Mouse (Mus musculus) adrenal gland, postnatal 14 days (tissue): ENCODE measurements around the gene Xrcc4. TPM values are rescaled to one million over a fixed set of nuclear protein-coding genes. Genes with fewer than 3 reads are reported as not detected.
"Not testable (repeated sequence)": the region's sequence is repeated elsewhere in the genome, so short reads cannot be mapped to it uniquely, and the experiment has no call there.

Source experiments
- DNase-seq: peaks from one replicate; pipeline ENCODE4 v3.0.0; 2021; ENCODE audit warnings: mixed read lengths
- long read RNA-seq, 2 experiments: library from polyadenylated mRNA; stranded (forward); transcript quantifications; one replicate each; pipeline ENCODE4 v2.0.0; 2021
- total RNA-seq: library from RNA; stranded (reverse); gene quantifications from 2 replicates; pipeline ENCODE4 v1.2.3, GENCODE M21; 2021

Xrcc4 gene
- 15.3 and 18.7 TPM in 2 replicates for total RNA-seq
- long read RNA-seq, experiment 1, transcript Xrcc4-201 (8 exons, 1,540 nt), result major isoform, 19 of 25 reads
- long read RNA-seq, experiment 1, partial matches to known transcripts, result 3 of 25 reads
- long read RNA-seq, experiment 1, other reads (novel, unspliced or antisense), result 3 of 25 reads
- long read RNA-seq, experiment 2, transcript Xrcc4-201 (8 exons, 1,540 nt), result major isoform, 18 of 21 reads
- long read RNA-seq, experiment 2, partial matches to known transcripts, result 0 of 21 reads
- long read RNA-seq, experiment 2, other reads (novel, unspliced or antisense), result 3 of 21 reads

- peak; percentile 97 for DNase-seq
These were observed at the start of gene Xrcc4, which contains the start of gene Tmem167 for GRCm38 (mm10) chr13:90088962-90089824. Gene Xrcc4 (minus strand): TSS chr13:90089608. Gene Tmem167 (plus strand): TSS chr13:90089123.

DNA sequence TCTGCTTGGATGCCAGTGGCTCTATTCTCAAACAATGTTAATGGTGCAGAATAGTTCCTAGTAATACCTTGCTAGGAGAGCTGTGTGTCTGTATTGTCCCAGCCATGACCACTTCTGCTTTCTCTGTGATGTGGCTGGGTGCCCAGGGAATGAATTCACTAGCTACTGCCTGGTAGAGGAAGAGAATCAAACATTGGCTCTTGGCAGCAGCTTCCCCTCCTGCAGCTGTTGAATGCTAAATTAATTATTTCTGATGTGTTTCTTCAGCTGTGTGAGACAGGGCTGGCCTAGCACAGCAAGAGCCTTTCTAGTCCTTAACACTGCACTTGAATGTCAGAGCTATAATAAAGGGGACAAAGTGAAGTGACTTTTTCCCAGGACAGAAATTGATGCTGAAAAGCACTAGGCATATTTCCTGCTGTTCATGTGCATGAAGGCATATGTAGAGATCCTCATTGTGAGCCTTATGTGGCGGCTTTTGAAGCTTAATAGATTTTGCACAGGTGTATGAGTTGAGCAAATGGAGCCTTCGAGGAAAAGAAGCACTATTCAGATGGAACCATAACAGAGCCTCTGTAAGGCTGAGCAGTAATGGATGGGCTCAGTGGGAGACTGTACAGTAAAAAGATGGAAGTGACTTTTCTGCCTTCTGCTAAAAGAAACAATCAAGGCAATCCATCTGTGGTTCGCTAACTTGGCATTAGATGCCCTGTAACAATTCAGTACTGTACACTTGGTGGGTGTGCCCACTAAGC lies 46.9 kb upstream of the Xrcc4 start:
- DNase-seq, result peak; percentile 5

DNA sequence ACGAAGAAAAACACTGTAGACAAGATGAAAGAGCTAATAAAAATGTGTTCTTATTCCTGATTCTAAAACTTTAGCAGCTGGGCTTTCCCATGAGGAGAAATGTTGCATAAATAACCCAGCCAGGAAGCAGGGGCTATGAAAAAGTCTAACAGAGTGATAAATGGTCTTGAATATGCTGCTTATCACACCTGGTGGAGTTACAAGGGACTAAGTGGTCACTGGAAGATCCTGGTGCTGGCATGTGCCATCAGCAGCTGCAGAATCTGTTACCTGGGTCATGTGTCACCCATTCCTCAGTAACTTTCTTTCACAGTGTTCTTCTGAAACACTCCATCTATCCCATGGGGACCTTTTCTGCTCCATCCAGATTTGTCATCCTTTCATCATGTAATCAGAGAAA lies 22.3 kb upstream of the Xrcc4 start:
- DNase-seq, result no peak

DNA sequence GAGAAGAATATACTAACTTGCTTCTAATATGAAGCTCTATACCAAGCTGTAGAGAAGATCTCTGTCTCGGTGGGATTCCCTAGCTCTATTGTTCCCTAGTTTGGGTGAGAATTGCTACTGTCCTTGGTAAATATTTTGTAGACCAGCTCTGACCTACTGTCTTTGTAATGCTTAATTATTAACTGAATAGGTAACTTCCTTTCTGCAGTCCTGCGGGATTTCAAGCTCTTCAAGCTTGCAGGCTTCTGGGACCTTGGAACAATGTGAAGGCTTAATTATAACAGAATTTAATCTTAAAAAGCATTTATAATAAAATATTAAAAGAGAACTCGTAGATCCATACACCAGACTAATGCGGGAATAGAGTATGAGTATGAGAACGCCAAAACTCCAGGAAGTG lies 19.3 kb upstream of the Xrcc4 start:
- not testable (repeated sequence) for DNase-seq

DNA sequence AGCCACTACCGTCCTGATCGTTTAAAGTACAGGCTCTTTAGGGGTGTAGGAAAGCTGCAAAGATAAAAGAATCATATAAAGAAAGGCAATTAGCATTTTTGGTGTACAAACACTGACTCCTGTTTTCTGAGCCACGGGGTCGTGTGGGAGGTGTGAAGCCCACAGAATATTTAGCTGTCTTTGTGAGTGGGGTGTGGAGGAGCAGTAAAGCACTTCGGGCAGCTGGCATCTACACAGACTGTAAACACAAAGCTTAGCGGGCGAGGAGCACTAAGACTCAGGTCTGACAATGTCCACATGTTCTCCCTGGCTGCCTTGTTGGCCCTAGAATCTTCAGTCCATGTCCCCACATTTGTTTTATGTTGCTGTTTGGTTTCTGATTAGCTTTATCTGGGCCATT lies 16.7 kb upstream of the Xrcc4 start:
- DNase-seq, result no peak

GRCm38 (mm10) chr13:90101514-90101913 lies 12.1 kb upstream of the Xrcc4 start:
- DNase-seq, result no peak

GRCm38 (mm10) chr13:90089825-90090183 lies 396 bp upstream of the Xrcc4 start:
- DNase-seq, result no peak

GRCm38 (mm10) chr13:90061877-90062276 lies 27.5 kb downstream of the Xrcc4 start:
- DNase-seq, result no peak

DNA sequence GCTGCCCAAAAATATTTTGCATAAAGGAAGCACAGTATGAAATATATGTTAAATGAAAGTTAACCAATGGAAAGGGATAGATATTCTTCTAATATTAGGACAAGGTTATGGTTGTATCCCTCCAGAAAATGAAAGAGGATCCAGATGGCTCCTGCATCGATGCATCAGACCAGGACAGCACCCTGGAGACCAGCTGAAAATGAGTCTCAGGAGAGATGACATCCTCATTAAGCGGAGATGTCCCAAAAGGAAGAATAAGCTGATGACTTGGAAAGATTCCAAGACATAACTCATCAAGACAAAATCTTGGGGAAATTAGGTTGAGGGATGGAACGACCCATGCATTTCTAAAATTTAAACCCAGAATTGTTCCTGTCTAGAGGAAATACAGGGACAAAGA lies 37.0 kb downstream of the Xrcc4 start:
- no peak for DNase-seq

DNA sequence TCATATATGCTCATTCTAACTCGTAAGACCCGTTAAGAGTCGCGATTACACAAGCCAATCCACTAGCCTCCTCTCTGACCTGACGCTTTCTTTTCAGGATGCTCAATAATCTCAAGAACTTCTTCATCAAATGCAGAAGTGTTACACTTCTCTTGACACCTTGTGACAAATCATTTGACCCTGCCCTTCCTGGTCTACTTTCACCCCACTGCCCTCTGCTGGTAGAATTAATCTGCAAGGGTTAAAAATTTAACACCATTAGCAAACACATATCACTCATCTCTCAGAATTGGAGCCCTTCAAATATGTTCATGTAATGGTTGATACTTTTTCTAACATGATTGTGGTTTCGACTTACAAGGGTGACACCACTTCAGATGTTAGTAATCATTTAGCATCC lies 37.7 kb downstream of the Xrcc4 start:
- no peak for DNase-seq

DNA sequence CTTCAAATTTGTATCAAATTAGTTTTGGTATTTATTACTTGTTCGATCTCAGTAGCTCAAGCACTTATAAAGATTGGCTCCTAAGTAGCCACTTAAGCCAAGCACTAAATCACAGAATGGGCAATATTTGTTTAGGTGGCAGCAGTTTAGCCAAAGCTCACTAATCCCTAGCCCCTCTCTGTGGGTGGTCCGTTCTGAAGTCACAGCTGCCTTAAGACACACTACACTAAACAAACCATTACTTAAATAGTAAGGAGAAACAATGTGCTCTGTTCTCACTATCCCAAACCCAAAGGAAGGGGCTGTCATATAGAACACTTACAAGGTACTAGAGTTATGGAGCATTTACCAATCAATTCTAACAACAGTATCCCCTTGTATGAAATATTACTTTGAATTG lies 49.8 kb downstream of the Xrcc4 start:
- DNase-seq, result no peak

GRCm38 (mm10) chr13:90032977-90033376 lies 56.4 kb downstream of the Xrcc4 start:
- DNase-seq, result no peak

DNA sequence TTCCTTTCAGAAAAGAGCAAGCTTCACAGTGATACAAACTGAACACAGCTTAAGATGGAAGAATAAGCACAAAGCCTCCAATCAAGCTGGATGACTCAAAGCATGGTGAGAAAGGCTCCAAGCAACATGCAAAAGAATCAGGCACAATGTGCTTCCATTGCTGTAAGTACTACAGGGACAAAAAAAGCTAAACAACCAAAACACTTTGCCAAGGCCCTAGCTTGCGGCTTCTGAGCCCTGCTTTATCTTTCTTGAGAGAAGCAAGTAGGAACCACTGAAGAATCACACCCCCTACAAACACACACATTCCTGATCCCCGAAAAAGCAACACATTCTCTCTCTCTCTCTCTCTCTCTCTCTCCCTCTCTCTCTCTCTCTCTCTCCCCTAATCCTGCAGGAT lies 56.9 kb downstream of the Xrcc4 start:
- no peak for DNase-seq

GRCm38 (mm10) chr13:90030911-90031310 lies 58.5 kb downstream of the Xrcc4 start:
- DNase-seq, result no peak

DNA sequence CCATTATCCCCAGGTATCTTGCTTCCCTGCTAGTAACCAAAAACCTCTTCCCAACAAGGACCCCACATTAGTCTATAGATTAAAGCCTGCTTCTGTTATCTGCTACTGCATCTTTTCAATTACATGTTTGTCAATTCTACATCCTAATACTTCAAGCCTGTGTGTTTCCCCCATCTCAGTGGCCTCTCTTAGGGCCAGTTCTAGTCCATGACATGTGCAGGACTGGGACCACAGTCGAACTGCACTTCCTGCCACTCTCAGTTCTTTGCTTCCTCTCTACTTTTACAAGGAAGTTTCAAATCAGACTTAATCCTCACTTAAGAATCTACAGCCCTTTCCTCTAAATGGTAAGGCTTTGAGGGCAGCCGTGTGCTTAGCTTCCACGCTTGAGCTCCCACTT lies 76.8 kb downstream of the Xrcc4 start:
- DNase-seq, result no peak

- DNase-seq, result no peak
These were observed 77.2 kb downstream of the Xrcc4 start for GRCm38 (mm10) chr13:90012198-90012597.

DNA sequence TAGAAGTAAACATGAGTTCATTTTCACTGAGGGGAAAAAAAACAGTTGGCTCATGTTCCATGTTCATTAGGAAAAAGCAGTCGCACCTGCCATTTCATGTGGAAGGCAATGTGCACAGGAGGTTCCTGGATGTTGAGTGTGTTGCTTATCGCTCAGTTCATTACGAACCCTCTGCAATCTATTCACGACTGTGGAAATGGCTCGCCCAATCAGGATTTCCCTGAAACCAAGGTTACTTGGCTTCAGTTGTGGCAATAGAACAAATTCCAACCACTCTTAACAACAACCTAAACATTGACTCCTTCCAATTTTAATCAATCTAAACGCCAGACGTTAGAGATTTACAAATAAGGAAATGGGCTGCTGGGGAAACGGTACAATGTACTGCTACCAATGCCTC lies 78.3 kb downstream of the Xrcc4 start:
- DNase-seq, result no peak

GRCm38 (mm10) chr13:90009786-90010185 lies 79.6 kb downstream of the Xrcc4 start:
- DNase-seq, result no peak

DNA sequence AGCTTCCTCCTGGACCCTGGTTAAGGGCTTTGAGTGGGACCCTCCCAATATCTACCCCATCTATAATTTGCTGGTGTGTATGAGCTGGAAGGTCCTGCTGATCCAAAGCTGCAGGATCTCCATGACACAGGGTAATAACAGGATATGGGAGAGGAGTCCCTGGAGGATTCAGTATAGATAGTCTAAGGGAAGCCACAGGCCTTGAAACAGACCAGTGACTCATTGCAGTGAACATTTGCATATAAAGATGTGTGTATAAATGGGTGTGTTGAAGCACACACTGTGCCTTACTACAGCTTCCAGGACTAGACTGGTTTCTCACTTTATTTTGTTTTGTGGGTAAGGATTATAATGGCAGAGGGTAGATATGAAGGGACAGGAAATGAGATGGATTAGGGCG lies 83.8 kb downstream of the Xrcc4 start:
- no peak for DNase-seq

DNA sequence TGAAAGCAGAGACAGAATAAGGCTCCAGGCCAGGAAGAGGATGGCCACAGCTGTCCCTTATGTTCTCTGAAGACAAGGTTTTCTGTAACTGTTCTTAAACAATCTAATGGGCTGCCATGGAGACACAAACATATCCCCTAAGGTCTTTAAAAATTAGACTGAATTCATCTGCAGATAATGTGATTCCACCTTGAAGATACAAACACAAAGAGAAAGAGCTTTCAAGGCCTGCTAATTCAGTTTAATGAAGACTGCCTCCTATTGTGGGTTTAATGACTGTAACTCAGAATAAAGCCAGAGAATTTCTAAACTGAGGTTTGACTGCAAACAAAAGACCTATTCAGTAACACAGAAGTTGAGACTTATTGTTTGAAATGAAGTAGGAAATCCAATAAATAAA lies 91.9 kb downstream of the Xrcc4 start:
- DNase-seq, result no peak

DNA sequence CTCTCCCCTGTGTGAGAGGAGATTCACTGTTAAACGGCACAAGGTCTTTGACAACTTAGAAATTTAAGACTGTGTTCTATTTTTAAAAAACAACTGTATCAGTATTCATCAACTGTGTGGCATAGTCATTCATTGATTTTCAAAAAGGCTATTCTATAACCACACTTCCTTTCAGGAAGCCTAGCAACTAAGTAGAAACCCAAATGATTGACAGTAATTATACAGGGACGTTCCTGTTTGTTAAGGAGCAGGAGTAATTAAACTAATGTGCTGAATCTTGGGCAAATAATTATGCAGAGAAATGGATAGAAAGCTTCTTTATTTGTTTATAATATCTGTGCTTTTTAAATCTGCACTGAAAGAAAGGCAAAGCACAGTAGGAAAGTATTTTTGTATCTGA lies 103.3 kb downstream of the Xrcc4 start:
- DNase-seq, result no peak

DNA sequence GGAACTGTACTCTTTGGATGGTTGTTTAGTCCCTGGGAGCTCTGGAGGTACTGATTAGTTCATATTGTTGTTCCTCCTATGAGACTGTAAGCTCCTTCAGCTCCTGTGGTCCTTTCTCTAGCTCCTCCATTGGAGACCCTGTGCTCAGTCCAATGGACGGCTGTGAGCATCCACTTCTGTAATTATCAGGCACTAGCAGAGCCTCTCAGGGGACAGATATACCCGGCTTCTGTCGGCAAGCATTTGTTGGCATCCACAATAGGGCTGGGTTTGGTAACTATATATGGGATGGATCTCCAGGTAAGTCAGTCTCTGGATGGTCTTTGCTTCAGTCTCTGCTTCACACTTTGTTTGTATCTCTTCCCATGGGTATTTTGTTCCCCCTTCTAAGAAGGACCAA lies 118.5 kb downstream of the Xrcc4 start:
- DNase-seq, result no peak

- no peak for DNase-seq
These were observed 120.7 kb downstream of the Xrcc4 start for GRCm38 (mm10) chr13:89968671-89969070.
